Mouse (Mus musculus) embryo, embryonic 10.5 days (tissue): ENCODE measurements at regions not wholly inside any gene's neighbourhood (a gene's known extent, or its start where the extent isn't known, plus 50 kb on each side); places are given as distances from the start of the nearest gene placed in this dataset.

Experiments used
- DNase-seq: peaks from one replicate; pipeline ENCODE4 v3.0.0-alpha.2; 2015; ENCODE audit warnings: low spot score

GRCm38 (mm10) chr10:125164671-125165070 is 224.6 kb downstream of the Slc16a7 start:
- no peak for DNase-seq

DNA sequence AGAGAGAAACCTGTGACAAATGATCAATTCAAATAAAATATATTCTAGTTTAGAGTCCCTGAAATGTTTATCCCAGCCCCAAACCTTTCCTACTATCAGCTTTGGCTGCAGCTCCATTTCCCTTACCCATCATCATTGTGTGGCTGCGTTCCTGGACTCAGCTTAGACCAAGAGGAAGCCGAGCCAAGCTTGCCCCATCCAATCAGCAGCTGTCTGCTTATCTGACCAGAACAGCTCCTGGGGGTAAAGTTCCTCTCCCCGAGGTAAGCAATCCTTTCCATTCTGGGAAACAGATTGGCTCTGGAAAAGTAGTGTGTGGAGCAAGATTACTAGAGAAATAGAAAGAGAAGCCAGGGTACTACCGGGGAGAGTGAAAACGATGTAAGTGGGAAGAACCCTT is 228.2 kb downstream of the Slc16a7 start:
- DNase-seq, result no peak

DNA sequence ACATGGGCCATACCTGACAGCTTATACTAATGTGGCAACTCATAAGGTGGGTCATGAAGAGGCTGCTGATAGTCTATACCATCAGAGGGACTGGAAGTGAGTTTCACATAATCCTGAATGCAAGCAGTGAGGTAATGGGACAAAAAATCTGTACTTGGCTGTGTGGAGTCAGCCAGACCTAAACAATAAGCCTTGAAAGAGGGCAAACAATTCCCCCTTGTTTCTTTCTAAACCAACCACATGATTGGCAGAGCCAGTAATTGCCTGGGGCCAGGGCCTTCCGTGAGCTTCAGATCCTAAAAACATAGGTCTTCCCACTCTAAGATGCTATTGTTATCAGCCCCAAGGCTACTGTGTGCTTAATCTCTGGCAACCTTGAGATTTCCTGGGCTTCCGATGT is 240.5 kb downstream of the Slc16a7 start:
- DNase-seq, result peak; percentile 19

GRCm38 (mm10) chr10:125147239-125147782 is 242.0 kb downstream of the Slc16a7 start:
- no peak for DNase-seq

DNA sequence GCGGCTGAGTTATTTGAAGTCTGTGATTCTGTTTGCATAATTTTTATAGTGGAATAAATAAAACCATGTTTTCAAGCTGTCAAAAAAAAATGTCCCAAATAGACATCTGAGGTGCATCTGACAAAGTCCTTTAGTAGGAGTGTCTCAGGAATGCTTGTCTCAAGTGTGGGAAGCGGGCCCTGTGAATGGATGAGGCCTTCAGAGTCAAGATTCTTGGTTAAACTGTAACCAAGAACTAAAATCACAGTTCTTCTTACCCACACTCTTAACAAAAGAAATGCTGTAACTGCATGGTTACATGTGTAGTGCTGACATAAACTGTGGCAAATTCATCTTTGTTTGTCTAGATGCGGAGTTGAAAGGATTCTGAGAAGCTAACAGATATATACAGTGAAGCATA is 242.9 kb downstream of the Slc16a7 start:
- DNase-seq, result no peak

GRCm38 (mm10) chr10:125145809-125146208 is 243.5 kb downstream of the Slc16a7 start:
- no peak for DNase-seq

- no peak for DNase-seq
These were observed 267.5 kb downstream of the Slc16a7 start for GRCm38 (mm10) chr10:125121762-125122161.

DNA sequence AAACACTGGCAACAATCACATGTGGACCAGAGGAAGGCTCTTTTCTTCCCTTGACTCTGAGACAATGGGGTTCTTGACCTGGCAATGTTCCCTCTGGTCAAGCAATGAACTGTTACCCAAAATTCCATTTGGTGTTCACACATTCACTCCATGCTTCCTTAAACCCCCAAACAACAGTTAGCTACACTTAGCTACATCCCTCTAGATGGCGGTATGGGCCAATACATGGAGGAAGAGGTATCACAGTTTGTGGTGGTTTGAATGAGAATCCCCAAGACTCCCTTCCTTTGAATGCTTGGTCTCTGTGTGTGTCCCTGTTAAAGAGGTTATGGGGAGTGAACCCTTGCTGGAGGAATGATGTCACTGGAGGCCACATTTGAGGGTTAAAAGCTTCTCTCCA is 274.9 kb downstream of the Slc16a7 start:
- DNase-seq, result peak; percentile 39

- no peak for DNase-seq
These were observed 280.3 kb downstream of the Slc16a7 start for GRCm38 (mm10) chr10:125108986-125109385.

DNA sequence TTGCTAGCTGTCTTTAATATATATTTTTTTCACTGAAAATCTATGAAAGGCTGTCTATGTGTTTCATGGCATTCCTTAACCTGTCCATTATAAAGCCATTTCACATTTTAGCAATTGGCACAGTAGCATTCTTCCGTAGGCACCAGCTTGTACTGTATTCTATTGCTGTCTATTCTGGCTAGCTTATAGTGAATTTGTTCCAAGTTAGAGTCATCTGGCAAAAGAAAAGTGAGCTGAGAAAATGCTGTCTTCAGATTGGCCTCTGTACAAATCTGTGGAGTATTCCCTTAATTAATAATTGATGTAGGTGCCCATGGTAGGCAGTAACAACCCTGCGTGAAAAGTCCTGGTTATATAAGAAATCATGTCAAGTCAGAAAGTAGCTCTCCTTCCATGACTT is 304.3 kb downstream of the Slc16a7 start:
- no peak for DNase-seq

DNA sequence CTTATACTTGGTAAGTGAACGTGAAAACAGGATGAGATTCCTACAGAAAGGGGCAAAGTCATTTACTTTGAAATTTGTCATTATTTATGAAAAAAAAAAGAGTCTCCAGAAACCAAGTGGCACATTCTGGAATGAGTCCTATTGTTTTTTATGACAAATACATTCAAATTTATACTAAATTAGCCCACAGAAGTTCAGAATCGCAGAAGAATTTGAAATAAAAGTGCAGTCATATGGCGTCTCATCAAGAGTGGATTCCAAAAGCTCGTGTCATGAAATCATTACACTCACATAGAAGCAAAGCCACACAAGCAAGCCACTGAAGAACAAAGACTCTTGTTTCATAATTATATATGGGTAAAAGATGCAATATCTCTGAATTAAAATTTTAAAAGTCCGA is 316.9 kb downstream of the Slc16a7 start:
- DNase-seq, result no peak

DNA sequence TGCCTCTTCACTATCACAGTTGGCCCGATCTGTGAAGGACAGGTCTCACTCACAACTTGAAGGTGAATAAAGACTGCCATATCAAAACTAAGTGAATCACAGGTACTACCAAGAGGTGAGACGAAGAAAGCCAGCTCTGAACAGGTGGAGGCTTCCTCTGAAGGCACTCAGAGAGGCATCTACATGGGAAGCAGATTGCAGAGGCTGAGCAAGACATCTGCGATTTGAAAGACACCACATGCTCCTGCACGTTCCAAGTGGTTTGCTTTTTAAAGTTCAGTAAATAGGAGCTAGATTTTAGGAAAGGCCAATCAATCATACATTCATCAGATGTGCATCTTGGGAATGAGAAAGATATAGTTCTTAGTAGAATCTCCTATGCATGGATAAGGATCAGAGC is 319.0 kb downstream of the Slc16a7 start:
- DNase-seq, result no peak

- no peak for DNase-seq
These were observed 350.0 kb downstream of the Slc16a7 start for GRCm38 (mm10) chr10:125039290-125039689.

DNA sequence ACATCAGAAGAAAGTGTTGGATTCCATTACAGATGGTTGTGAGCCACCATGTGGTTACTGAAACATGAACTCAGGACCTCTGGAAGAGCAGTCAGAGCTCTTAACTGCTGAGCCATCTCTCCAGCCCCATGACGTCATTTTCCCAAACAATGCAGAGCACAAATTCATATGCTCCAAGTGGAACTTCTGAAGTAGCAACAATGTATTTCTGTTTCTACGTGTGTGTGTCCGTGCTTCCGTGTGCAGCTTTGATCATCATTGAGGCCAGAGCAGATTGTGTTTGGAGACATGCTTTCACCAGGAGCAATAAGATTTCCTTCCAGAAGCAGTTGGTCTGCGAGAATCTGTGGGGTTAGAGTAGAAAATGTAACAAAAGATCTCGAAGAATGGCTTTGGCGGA is 353.6 kb downstream of the Slc16a7 start:
- DNase-seq, result no peak

- DNase-seq, result no peak
These were observed 360.9 kb downstream of the Slc16a7 start for GRCm38 (mm10) chr10:125028347-125028746.

GRCm38 (mm10) chr10:125026851-125027250 is 362.4 kb downstream of the Slc16a7 start:
- DNase-seq, result no peak
